Mouse (Mus musculus) urinary bladder, postnatal 25 days (tissue): Measurements from ENCODE around the gene Ap3b1.

Experiments
- DNase-seq: peaks from one replicate; pipeline ENCODE4 v3.0.0; 2022; ENCODE audit warnings: low spot score

The Ap3b1 gene

GRCm38 (mm10) chr13:94454131-94454530, 95.4 kb downstream of the Ap3b1 start:
- DNase-seq, result no peak

- no peak for DNase-seq
Observed at GRCm38 (mm10) chr13:94459143-94459542, 100.4 kb downstream of the Ap3b1 start.

DNA sequence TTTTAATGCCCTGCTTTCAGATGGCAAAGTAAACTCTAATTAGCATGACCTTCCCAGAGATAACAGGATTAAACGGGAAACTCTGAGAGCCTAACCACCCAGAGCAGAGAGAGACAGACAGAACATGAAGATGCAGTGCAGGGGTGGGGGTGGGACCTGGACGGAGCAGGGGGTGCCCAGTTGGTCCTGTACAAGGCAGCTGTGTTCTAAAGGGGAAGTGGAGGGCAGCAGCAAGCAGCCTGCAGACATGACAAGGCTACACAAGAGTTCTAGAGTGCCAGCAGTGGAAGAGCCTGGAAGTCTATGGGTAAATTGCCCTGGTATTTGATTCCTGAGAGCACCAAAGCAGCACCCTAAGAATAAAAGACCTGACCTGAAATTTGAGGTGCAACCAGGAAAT, 105.5 kb downstream of the Ap3b1 start:
- DNase-seq, result no peak

DNA sequence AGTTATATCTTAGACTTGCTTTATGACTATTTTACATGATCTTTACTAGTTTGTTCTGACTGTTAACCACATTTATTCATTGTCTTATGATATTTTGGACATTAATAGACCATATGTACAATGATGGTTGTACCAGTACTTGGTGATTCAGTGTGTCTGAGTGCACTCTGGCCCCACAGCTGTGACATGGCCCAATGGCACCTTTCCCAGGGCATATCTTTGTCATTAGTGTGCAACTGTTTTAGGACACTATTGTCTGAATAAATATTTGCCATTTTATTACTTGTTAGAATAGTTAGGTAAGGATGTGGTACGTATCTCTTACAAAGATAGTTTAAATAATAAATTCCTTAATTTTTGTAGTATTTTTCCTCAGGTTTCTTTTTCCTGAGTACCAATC, 109.8 kb downstream of the Ap3b1 start:
- DNase-seq, result no peak

- no peak for DNase-seq
Observed at GRCm38 (mm10) chr13:94471009-94471672, 112.4 kb downstream of the Ap3b1 start.

- DNase-seq, result no peak
Observed at GRCm38 (mm10) chr13:94476208-94476607, 117.4 kb downstream of the Ap3b1 start.

- no peak for DNase-seq
Observed at GRCm38 (mm10) chr13:94480256-94480655, 121.5 kb downstream of the Ap3b1 start.

- no peak for DNase-seq
Observed at GRCm38 (mm10) chr13:94490684-94491083, 131.9 kb downstream of the Ap3b1 start.

DNA sequence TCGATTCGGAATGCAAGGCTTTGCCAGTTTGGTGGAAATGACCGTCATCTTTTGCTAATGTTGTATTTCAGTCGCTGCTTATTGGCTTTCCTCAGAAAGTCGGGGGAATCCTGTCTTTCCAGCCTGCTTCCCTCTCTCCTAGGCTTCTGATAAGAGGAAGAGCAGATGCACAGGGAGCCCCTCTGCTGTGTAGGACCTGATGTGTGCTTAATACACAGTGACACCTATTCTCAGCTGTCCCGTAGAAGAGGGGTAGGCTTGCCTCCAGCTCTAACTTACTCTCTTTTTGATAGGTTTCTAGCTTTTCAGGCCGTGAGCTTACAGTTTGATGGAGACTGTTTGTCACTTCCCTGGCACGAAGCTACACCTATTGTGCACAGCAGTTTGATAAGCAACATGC, 132.4 kb downstream of the Ap3b1 start:
- no peak for DNase-seq

DNA sequence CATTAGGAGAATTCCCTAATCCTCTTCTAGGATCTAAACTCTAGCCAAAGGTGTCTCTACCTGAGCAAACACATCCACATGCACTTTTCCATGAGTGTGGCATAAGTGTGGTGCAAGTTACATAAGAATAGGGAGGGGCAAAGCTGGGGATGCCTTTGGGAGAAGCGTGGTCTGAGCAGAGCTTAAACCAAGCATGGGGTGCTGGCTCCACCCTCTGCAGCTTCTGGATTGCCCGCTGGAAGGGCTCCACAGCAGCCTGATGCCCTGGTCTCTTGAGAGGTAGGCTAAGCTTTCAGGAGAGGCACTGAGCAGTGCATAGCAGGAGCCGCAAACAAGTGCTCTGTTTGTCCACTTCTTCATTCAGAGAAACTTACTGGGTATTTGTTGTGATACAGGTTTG, 138.8 kb downstream of the Ap3b1 start:
- DNase-seq, result no peak

DNA sequence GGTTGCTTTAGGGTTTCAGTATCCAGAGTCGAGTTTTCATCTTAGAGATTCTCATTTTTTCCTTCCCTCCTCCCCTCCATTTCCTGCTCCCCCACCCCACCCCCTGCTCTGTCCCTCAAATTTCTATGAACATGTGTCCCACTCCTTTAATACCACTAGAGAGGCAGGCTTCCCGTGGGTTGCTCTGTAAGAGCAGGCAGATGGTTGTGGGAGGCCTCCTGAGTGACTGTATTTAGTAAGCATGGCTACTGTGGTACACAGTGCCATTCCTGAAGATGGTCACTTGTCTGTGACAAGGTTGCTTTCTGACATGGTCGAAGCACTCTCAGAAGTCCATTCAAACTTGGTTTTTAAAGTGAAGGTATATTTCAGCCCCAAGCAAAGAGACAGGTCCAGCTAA, 147.7 kb downstream of the Ap3b1 start:
- DNase-seq, result no peak

DNA sequence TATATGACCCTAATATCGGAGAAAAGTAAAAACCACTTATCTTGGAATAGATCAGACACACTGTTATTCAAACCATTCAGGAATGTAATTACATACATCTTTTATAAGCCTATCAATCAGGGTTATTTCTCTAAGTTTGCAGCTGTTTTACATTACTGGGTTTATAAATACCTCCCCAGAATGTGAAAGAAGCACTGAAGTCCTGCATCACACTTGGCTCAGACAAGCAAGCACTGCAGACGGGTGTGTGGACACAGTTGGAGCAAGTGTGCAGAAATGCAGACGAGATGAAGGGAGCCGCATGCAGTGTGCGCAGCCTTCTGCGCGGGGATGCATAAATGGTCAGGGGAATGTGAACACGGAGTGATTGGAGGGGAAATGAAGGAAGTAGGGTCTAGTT, 149.6 kb downstream of the Ap3b1 start:
- no peak for DNase-seq

GRCm38 (mm10) chr13:94513157-94513767, 154.5 kb downstream of the Ap3b1 start:
- no peak for DNase-seq

GRCm38 (mm10) chr13:94513898-94514297, 155.1 kb downstream of the Ap3b1 start:
- no peak for DNase-seq

GRCm38 (mm10) chr13:94514992-94515391, 156.2 kb downstream of the Ap3b1 start:
- DNase-seq, result no peak

DNA sequence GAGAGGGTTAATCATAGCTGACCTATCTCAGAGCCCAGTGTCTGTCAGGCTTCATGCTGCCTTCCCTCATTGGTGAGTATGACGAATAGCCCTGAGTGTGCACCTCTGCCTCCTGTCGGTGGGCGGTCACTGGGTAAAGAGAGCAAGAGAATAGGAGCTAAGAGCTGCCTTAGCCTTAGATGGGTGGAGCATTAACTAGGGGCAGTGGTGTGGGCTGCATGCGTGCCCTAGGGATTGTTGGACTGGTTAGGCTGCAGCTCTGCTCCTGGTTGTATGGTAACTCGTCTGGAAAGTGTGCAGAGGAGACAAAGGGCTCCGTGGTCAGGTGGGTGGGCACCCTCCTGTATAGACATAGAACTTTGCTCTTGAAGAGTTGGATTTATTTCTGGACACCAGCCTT, 157.8 kb downstream of the Ap3b1 start:
- DNase-seq, result no peak

- no peak for DNase-seq
Observed at GRCm38 (mm10) chr13:94518176-94518575, 159.4 kb downstream of the Ap3b1 start.

- DNase-seq, result no peak
Observed at GRCm38 (mm10) chr13:94519276-94519675, 160.5 kb downstream of the Ap3b1 start.

DNA sequence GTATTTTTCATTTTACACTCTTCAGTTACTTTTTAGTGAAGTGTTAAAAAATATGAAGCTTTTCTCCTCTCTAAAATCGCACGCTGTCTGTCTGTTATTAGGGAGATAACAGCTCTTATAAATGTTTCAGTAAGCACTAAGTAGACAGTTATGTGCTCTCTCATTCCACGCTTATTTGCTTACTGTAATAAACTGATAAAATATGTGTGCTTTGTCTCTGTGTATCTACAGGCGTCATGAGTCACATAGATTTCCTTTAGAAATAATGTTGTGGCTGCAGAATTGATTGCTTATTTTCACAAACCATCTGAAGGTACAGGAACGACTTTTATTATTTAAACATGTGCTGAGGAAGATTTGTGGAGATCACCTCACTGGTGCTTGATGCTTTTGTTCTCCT, 164.5 kb downstream of the Ap3b1 start:
- no peak for DNase-seq

GRCm38 (mm10) chr13:94524669-94525238, 166.0 kb downstream of the Ap3b1 start:
- no peak for DNase-seq

DNA sequence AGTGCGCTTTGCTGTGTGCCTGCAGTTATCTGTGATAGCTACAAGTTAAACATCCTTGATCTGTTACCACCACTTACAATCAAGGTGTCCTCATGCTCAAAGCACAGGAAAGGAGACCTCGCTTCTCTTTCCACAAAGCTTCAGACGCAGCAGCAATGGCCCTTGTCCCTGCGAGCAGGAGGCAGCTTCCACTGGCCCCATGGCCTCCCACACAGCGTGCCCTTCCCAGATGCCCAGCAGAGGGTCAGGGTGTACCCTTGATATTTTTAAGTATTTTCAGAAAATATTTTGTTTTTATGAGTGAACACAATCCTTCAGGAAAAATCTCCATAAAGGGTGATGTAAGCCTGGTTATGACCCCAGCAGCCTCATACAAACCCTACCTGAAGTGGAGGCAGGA, 170.4 kb downstream of the Ap3b1 start:
- no peak for DNase-seq

- DNase-seq, result no peak
Observed at GRCm38 (mm10) chr13:94533516-94533915, 174.8 kb downstream of the Ap3b1 start.

GRCm38 (mm10) chr13:94537336-94537735, 178.6 kb downstream of the Ap3b1 start:
- DNase-seq, result no peak
